Comparison of ENCODE assay signal across 11 mouse cellular contexts in genomic region chr19:46607424-46607823, GRCm38 (mm10). TPM values are rescaled to one million over a fixed set of nuclear protein-coding genes. Genes with fewer than 3 reads are reported as not detected.
DNase-seq lines count a peak whose midpoint lies in the region; ATAC-seq and TF ChIP-seq lines count a peak whose summit lies in the region.
"Had no signal": no experiment of that assay in that cellular context is flagged by ENCODE, and none has a peak within 500 bp of the region (broad histone marks: within the 10 kb centered on the region; RNA-seq: fewer than 3 reads in every experiment).

No protein-coding gene starts in this region.

- H3K4me1 ChIP-seq in limb, embryonic 14.5 days (ENCODE audit: control insufficient read depth, insufficient read depth, low read length), result no peaks in the 10 kb centered on the region; the same call in 1 of the 2 replicates
- H3K4me1 ChIP-seq in limb, embryonic 10.5 days, result peaks cover 9% of the 10 kb centered on the region; the same call in 1 of the 2 replicates
- peaks cover 4% of the 10 kb centered on the region; the same call in 1 of the 2 replicates for H3K4me1 ChIP-seq in small intestine, adult 2 months (ENCODE audit: control insufficient read depth, insufficient read depth, insufficient read length, low read length)
- H3K4me1 ChIP-seq: embryonic facial prominence, embryonic 12.5 days had no signal

- no peak overlapping the region for H3K4me2 ChIP-seq in limb, embryonic 14.5 days (replicated peaks; ENCODE audit: low read depth, low read length, severe bottlenecking)
- H3K4me2 ChIP-seq: embryonic facial prominence, embryonic 12.5 days; limb, embryonic 15.5 days; stomach, embryonic 15.5 days had no signal

- DNase-seq in limb, embryonic 14.5 days (ENCODE audit: low spot score), result no peak
- no peak for DNase-seq in limb, embryonic 10.5 days (ENCODE audit: low spot score)
- DNase-seq in T-cell, adult 2 months (ENCODE audit: low spot score), result peak; percentile 65
- no peak for DNase-seq in cerebellum, adult 9-11 months
- no peak for DNase-seq in Muller cell, postnatal 12 days (ENCODE audit: inconsistent ontology term)
- no peak for DNase-seq in layer of hippocampus, adult 11-12 months (ENCODE audit: low spot score)

- H3K9me3 ChIP-seq in limb, embryonic 14.5 days (ENCODE audit: control insufficient read depth, low read length), result no peaks in the 10 kb centered on the region
- H3K9me3 ChIP-seq in limb, embryonic 10.5 days (replicated peaks), result no peaks in the 10 kb centered on the region
- H3K9me3 ChIP-seq: embryonic facial prominence, embryonic 12.5 days; limb, embryonic 15.5 days; stomach, embryonic 15.5 days had no signal

- TF ChIP-seq POLR2A in limb, embryonic 14.5 days (IDR thresholded peaks at IDR 0.05; ENCODE audit: borderline replicate concordance, extremely low read depth, insufficient read depth, insufficient read length), result no peak
- TF ChIP-seq POLR2A in small intestine, adult 2 months (IDR thresholded peaks at IDR 0.05; ENCODE audit: low read depth, low read length), result no peak

- no peak overlapping the region for H3K9ac ChIP-seq in limb, embryonic 14.5 days (ENCODE audit: low read depth, low read length, severe bottlenecking)
- H3K9ac ChIP-seq: embryonic facial prominence, embryonic 12.5 days; limb, embryonic 15.5 days; stomach, embryonic 15.5 days had no signal

- H3K36me3 ChIP-seq in limb, embryonic 14.5 days (ENCODE audit: control insufficient read depth, insufficient read depth, low read length), result peaks cover 43% of the 10 kb centered on the region
- H3K36me3 ChIP-seq in limb, embryonic 10.5 days, result peaks cover 78% of the 10 kb centered on the region
- H3K36me3 ChIP-seq in small intestine, adult 2 months (ENCODE audit: control insufficient read depth, insufficient read depth, low read length), result peaks cover 25% of the 10 kb centered on the region

- H3K4me3 ChIP-seq in limb, embryonic 14.5 days (replicated peaks; ENCODE audit: low read length), result no peak overlapping the region
- H3K4me3 ChIP-seq in limb, embryonic 10.5 days, result no peak overlapping the region
- no peak overlapping the region for H3K4me3 ChIP-seq in small intestine, adult 2 months (ENCODE audit: low read depth, low read length)
- H3K4me3 ChIP-seq: embryonic facial prominence, embryonic 12.5 days; limb, embryonic 15.5 days; stomach, embryonic 15.5 days had no signal

- peak; percentile 32; the same call in 1 of the 2 replicates for TF ChIP-seq CTCF in small intestine, adult 2 months (IDR thresholded peaks at IDR 0.05; ENCODE audit: extremely low read depth, insufficient read length, insufficient replicate concordance, low read depth, low read length)

- H3K27me3 ChIP-seq in limb, embryonic 14.5 days (ENCODE audit: control insufficient read depth, insufficient read depth, low read length), result no peaks in the 10 kb centered on the region
- no peaks in the 10 kb centered on the region for H3K27me3 ChIP-seq in limb, embryonic 10.5 days (ENCODE audit: low read depth, poor library complexity, severe bottlenecking)
- no peaks in the 10 kb centered on the region for H3K27me3 ChIP-seq in small intestine, adult 2 months (ENCODE audit: control insufficient read depth, insufficient read depth, low read length)
- H3K27me3 ChIP-seq: embryonic facial prominence, embryonic 12.5 days; limb, embryonic 15.5 days; stomach, embryonic 15.5 days had no signal

- no peak overlapping the region for H3K27ac ChIP-seq in limb, embryonic 14.5 days (replicated peaks; ENCODE audit: low read depth, low read length)
- no peak overlapping the region for H3K27ac ChIP-seq in limb, embryonic 10.5 days
- H3K27ac ChIP-seq in small intestine, adult 2 months (ENCODE audit: insufficient read depth, low read depth, low read length), result no peak overlapping the region
- H3K27ac ChIP-seq: embryonic facial prominence, embryonic 12.5 days; limb, embryonic 15.5 days; stomach, embryonic 15.5 days had no signal

- 0 out of 2 replicates have a peak, but pooled peaks have one; percentile 44 for ATAC-seq in limb, embryonic 14.5 days (ENCODE audit: low FRiP score, low read depth)
- peak; percentile 63 for ATAC-seq in inflammation-experienced regulatory T-cells, adult 6 months

- 65% methylated on average over 7 of the region's 7 CpGs for WGBS in limb, embryonic 14.5 days
- WGBS in limb, embryonic 10.5 days, result 73% methylated on average over 7 of the region's 7 CpGs
- 59% methylated on average over 7 of the region's 7 CpGs for WGBS in small intestine, adult 2 months

RNA-seq across cellular contexts. Expression of gene Wbp1l, which starts 8.5 kb away (rescaled TPM):
- 44.0 and 54.1 TPM in 2 replicates for polyA plus RNA-seq in limb, embryonic 14.5 days (2012; rRNA removed)
- 42.6 and 43.8 TPM in 2 replicates for polyA plus RNA-seq in limb, embryonic 14.5 days (2014; fragmentation: Nextera tagmentation; extraction: Ambion mirVana)
- polyA plus RNA-seq in limb, embryonic 10.5 days (2016; fragmentation: Nextera tagmentation; extraction: Ambion mirVana), result 49.8 and 52.3 TPM in 2 replicates
- polyA plus RNA-seq in inflammation-experienced regulatory T-cells, adult 6 months (2017; shearing (Covaris generic)), result 10 to 100 TPM; 16.4 to 19.4 (median 16.5) TPM
- polyA plus RNA-seq in small intestine, adult 2 months (2012; rRNA removed), result 24.8 and 42.4 TPM in 2 replicates

RNA-seq across cellular contexts. Expression of gene Sfxn2, which starts 34.3 kb away (rescaled TPM):
- polyA plus RNA-seq in limb, embryonic 14.5 days (2012; rRNA removed), result 26.4 and 26.7 TPM in 2 replicates
- polyA plus RNA-seq in limb, embryonic 14.5 days (2014; fragmentation: Nextera tagmentation; extraction: Ambion mirVana), result 21.2 and 22.0 TPM in 2 replicates
- 19.0 and 21.7 TPM in 2 replicates for polyA plus RNA-seq in limb, embryonic 10.5 days (2016; fragmentation: Nextera tagmentation; extraction: Ambion mirVana)
- polyA plus RNA-seq in inflammation-experienced regulatory T-cells, adult 6 months (2017; shearing (Covaris generic)), result 1 to 10 TPM; 3.8 to 9.2 (median 8.7) TPM
- polyA plus RNA-seq in small intestine, adult 2 months (2012; rRNA removed), result 1.3 and 1.6 TPM in 2 replicates

RNA-seq across cellular contexts. Expression of gene Arl3, which starts 34.4 kb away (rescaled TPM):
- polyA plus RNA-seq in limb, embryonic 14.5 days (2012; rRNA removed), result 93.0 and 120 TPM in 2 replicates
- 87.2 and 97.8 TPM in 2 replicates for polyA plus RNA-seq in limb, embryonic 14.5 days (2014; fragmentation: Nextera tagmentation; extraction: Ambion mirVana)
- 164 and 173 TPM in 2 replicates for polyA plus RNA-seq in limb, embryonic 10.5 days (2016; fragmentation: Nextera tagmentation; extraction: Ambion mirVana)
- 10 to 100 TPM; 25.9 to 27.1 (median 26.8) TPM for polyA plus RNA-seq in inflammation-experienced regulatory T-cells, adult 6 months (2017; shearing (Covaris generic))
- polyA plus RNA-seq in small intestine, adult 2 months (2012; rRNA removed), result 1.3 and 2.1 TPM in 2 replicates
